Mouse (Mus musculus) layer of hippocampus, adult 8-10 months (tissue): ENCODE results near the gene Slc15a1. TPM values are rescaled to one million over a fixed set of nuclear protein-coding genes. Genes with fewer than 3 reads are reported as not detected.

ENCODE experiments used
- DNase-seq, 2 experiments: peaks; one replicate each; pipeline ENCODE4 v3.0.0; 2022; ENCODE audit warnings: low spot score in 2 of 2
- total RNA-seq, 4 experiments: library from RNA; stranded (reverse); gene quantifications; 2 replicates each; pipeline ENCODE4 v1.2.4; 2022

Gene Slc15a1
- total RNA-seq, 4 experiments from 2014 or later, result not detected

DNA sequence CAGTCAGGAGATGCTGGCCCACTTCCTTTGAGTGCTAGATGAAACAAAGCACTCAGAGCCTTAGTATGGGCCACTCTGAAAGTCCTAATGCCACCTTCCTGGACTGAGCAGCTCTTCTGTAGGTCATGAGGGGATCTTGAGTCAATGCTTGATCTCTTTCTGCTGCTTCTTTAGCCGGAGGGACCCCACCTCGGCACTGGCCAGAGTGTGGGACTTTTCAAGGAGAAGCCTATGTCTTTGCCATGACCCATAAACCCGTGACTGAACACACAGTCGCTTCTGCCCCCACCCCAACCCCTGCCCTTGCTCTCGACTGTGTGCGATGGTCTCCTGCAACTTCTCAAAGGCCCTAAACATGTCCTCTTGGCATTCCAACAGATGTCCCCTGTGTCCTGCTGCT lies 52.8 kb downstream of the Slc15a1 start:
- DNase-seq, result no peak

DNA sequence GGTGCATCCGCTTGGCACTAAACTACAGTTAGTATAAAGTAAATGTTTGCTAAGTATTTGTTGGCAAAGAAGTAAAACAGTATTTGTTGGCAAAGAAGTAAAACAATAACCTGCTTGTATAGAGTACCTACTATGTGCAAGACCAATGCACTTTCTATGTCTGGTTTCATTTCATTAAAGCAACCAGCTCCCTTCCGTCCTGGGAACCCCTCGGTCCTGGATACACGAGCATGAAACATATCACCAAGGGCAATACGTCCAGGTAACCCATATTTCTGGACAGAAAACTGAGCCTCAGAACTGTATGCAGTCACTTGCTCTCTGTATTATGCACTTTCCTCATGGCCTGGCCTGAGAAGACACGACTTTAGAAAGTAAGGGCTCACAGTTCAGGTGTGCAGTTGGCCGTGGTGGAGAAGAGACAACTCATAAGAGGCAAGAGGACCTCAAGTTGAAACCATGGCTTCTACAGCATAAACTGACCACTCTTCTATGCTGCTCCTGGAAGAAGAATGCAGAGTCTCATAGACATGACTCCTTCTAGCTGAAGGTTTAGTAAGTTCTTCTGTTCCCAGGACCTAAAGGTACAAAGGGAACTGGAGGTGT lies 53.5 kb downstream of the Slc15a1 start:
- no peak for DNase-seq

DNA sequence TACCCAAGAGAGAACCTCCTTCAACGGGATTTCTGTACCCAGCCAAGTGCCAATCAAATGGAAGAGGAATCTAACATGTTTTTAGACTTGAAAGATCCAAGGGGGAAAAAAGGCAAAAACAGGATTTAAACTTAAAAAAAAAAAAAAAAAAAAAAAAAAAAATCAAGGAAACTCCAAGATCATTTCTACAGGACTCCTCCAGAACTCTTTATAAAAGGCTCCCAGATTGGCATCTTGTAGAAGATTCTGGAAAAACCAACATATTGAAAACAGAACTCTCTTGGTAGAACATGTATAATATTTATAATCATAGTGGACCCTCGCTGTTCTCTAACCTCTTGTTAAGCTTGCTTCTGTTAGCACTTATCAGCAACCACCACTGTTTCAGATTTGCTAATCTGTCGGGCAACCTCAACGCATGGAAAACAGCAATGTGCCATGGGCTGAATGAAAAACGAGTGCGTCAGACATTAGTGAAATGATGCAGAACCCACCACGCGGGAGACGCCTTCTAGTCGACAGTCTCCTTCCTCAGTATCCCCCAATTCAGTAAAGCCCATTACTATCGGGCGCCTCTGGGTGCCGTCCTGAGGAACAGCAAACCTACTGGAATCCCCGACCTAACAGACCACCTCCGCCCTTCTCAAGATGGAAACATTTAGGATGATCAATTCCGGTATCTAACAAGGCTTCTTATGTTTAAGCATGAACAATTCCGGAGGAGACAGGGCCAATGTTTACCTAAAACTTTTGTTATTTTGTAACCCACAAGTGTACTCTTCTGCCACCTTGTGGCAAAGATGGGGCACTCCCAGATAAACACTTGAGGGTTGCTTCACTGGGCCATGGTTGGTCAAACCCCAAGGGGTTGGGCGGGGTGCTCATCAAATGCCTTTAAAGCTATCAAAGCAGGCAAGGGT lies 54.3 kb downstream of the Slc15a1 start:
- peak in 1 of 2 experiments; percentile 57 for DNase-seq

DNA sequence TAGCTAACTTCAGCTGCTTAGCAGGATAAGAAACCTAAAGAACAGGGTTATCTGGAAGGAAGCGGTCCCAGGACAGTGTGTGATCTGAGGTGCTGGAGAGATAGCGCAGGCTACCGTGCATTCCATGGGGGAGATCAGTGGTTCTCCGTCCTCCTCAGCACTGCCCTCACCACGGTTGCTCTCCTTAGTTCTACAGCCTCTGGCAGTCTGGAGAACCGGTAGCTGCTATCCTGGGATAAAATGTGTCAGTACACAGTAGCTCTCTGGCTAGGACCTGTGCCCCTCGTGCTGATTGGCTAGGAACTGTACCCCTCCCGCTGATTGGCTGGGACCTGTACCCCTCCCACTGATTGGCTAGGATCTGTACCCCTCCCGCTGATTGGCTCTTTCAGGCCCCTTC lies 58.1 kb downstream of the Slc15a1 start:
- no peak for DNase-seq

DNA sequence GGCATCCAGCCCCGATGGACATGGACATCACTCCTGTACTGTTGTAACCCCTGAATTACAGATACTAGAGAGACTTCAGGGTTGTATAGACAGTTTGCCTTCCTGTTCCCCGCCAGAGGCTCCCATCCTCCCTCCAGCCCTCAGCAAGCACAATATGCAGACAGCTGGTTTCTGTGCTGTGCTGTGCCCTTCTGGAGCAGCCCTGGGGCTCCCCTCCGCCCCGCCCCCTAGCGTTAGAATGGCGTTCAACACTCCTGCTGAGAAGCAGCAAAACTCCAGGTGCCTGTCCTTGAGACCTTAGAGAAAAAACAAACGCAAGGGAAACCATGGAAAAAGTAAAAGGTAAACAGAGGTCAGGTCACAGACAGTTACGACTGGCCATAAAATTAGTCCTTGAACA lies 59.9 kb downstream of the Slc15a1 start:
- no peak for DNase-seq

DNA sequence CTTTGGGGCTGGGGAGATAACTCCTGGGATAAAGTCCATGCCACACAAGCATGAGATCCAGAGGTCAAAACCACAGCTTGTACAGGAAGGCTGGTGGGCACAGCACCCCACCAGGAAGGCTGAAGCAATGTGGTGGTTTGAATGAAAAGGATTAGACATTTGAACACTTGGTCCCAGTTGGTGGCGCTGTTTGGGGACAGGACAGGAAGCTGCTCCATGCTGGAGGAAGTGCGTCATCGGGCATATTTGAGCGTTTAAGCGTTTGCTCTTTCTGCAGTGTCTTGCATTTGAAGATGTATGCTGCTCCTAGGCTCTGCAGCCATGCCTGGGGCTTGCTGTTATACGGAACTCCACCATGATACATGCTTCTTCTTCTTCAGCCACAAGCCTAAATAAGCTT lies 64.2 kb downstream of the Slc15a1 start:
- no peak for DNase-seq

DNA sequence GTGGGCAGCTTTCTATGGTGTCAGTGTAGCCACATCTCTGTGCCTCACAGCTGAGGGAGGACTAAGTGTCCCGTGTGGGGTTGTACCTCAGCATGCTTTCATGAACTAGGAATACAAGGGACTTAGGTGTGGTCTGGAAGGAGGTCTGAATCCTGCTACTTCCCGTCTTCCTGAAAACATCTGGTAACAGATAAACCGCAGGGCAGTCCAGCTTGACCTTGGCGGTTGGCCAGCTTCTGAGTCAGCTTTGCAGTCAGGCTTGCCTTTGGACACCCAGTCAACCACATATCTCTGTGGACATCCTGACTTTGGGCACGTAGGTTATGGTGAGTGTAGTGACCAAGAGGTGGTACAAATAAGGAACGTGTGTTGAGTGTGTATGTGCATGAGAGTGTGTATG lies 68.0 kb downstream of the Slc15a1 start:
- DNase-seq, result no peak

DNA sequence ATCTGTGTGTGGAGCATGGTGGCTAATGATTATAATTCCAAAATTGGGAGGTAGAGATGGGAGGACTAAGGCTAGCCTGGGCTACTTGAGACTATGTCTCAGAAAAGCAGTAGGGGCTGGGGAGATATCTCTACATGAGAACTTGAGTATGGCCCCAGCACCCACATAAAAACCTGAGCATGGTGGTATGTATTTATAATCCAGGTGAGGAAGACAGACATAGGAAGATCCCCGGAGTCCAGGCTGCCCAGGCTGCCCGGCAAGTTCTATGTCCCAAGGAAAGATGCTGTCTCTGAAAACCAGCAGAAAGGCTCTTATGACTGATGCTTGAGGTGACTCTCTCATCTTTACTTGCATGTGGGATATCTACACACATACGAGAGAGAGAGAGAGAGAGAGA lies 68.6 kb downstream of the Slc15a1 start:
- no peak for DNase-seq

DNA sequence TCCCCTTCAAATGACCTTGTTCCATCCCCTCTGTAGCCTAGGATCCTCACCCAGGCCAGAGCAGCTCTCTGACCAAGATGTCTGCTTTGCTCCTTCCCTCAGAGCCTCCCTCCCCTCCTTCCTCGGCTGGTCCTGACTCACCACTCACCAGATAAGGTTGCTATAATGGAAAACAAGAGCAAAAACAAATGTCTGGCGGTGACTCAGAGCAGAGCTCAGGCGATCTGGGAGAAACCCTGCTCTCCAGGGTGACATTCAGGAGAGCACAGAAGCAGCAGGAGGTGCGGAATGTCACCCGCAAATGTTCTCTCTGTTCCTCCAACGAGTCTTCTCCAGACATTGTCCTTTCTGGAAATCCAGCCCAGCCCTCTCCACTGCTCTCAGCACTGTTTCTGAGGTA lies 69.3 kb downstream of the Slc15a1 start:
- DNase-seq, result no peak

DNA sequence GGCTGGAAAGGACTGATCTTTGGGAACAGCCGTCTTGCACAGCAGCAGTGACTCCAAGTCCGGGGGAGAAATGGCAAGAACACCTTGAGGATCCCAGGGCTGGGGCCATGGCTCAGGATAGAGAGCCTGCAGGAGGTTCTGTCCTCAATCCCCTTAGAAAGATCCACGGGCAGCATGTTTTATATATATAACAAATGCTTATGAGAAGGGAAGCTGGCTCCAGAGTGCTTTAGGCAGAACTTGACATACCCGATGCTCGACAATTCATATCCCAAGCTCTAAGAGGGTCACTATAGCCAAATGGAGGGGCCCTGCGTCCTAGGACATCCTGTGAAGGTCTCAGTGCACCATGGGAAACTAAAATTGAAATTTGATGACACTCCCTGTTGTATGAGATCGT lies 73.8 kb downstream of the Slc15a1 start:
- no peak for DNase-seq

DNA sequence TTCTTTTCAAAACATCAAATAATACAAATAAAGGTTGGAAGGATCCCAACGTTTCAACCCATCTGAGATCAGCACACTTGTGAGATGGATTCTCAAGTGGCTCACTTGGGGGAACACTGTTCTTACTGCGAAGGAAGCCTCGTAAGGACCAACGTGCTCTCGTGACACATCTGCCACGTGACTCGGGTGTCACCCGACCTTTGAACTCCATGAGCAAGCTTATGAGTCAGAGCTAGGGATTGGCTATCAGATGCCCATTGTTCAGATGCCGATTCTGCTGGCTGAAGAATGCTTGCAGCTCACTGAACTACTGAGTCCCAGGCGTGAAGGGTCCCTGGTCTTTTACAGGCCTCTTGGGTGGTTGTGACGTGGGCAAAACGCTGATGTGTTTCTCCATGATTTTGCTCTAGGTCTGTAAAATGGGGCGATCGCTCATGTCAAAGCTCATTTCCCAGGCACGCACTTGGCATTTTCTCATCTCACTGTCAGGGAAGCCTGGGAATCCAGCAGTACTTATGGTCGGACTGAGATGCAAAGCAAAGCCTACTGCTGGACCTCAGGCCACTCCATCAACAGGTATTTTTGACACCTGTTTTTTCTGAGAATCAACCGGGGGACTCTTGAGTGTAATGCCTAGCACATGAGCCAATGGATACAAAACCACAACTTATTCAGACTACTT lies 75.1 kb downstream of the Slc15a1 start:
- no peak for DNase-seq

DNA sequence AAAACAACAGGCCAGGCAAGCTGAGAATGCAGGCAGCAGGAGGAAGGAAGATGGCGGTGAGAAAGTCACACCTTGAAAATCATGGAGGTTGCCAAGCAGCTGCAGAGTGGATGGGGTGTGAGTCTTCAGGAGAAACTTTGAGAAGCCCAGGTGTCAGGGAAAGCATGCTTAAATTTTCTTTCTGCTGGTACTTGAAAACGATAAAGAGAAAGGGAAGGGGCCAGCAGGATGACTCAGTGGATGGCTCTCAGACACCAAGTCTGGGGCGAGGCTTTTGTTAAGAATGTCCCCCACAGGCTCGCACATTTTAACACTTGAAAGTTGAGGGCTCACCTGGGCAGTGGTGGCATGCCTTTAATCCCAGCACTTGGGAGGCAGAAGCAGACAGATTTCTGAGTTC lies 76.9 kb downstream of the Slc15a1 start:
- no peak for DNase-seq

DNA sequence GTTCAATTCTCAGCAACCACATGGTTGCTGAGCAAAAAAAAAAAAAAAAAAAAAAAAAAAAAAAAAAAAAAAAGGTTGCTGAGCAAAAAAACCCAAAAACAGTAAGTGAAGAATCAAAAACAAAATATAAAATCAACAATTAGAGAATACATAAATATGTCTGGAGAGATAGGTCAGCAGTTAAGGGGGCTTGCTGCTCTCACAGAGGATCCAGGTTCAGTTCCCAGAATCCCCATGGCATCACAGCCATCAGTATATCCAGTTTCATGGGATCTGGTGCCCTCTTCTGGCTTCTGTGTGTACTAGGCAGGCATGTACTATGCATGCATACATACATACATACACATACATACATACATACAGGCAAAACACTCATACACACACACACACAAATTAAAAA lies 78.3 kb downstream of the Slc15a1 start:
- DNase-seq, result no peak

DNA sequence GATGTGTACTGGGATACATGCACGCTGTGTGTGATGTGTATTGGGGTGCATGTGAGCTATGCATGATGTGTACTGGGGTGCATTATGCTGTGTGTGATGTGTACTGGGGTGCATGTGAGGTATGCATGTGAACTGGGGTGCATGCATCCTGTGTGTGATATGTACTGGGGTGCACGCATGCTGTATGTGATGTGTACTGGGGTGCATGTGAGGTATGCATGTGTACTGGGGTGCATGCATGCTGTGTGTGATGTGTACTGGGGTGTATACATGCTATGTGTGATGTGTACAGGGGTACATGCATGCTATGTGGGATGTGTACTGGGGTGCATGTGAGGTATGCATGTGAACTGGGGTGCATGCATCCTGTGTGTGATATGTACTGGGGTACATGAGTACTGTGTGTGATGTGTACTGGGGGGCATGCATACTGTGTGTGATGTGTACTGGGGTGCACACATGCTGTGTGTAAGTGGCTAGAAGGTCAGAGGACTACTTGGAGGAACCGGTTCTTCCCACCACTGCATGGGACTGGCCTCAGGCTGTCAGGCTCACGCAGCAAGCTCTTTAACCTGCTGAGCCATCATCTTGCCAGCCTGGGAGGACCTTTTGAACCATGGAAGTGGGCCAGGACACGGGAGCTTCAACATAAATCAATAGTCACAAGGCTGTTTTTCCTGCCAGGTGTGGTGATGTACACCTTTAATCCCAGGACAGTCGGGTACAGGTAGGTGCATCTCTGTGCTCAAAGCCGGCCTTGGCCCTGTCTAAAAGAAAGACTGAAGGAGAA lies 79.9 kb downstream of the Slc15a1 start:
- DNase-seq, result no peak

DNA sequence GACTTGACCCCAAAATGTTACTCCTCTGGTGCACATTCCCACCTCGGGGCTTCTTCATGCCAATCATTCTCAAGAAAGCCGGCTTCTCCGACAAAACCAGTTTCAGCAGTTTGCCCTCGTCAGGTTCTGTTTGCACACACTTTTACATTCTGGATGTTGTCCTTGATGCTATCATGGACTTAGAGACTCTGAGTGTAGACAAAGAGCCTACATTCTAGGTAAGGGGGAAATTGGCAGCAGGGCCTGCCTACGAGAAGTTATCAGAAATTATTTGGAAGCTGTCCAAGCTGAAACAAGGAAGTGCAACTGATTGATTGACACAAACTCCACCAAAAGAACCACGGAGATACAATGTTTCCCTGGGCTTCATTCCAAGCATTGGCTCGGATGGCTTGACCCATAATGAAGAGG lies 81.7 kb downstream of the Slc15a1 start:
- DNase-seq, result no peak

DNA sequence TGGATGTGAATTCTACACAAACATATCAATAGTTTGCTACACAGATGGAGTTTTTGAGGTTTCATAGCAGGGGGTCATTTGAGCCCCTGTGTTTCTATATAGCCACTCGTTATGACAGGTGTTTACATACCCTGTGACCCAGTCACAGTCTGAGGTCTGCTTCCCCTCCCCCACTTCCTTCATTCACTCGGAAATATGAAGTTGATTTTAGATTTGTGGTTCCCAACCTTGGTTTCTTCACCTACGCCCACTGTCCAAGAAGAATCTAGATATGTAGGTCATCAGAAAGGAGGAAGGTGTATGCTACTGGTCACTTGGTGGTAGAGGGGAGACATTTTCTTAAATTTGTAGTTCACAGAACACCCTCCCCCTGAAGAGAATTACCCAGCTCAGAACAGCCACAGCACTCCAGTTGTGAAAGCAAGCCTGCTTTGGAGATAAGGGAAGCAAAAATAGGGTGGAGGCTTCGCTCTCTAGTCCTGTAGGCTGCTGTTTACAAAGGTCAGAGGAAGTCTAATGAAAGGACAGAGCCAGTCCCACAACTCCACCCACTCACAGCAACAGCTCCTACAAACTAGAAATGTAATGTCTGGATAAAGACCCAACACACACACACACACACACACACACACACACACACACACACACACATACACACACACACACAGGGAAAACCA lies 82.2 kb downstream of the Slc15a1 start:
- no peak for DNase-seq

DNA sequence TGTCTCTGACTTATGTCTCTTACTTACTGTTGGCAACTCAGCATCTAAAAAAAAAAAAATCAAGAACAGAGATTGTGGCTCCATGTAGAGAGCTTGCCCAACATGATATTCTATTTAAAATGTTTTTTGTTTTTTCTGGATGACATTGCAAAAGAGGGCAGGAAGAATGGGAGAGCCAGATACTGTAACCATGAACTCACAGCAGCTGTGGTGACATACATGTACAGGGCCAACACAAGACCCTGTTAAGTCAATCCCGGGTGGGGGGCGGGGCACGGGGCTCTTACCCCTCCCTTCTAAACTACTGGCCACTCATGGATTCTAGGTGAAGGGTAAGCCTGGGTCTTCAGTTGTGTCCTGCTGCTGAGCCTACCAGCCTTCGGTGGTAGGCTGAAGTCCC lies 83.1 kb downstream of the Slc15a1 start:
- no peak for DNase-seq

DNA sequence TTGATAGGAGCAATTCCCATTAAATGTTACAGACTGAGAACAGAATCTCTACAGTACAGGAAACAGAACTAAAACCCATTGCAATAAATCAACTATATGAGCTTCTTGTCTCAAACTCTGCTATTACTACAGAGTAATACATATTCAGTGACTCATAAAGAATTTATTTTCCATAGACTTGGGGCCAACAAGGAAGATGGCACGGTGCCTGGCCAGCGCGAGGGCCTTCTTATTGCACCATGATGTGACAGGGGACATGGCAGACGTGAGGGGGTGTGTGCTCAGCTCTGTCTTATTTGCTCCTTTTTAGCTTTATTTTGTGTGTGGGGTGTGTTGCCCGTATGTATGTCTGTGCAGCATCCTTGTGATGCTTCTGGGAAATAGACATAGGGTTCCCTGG lies 87.5 kb downstream of the Slc15a1 start:
- DNase-seq, result peak in 1 of 2 experiments; percentile 6

DNA sequence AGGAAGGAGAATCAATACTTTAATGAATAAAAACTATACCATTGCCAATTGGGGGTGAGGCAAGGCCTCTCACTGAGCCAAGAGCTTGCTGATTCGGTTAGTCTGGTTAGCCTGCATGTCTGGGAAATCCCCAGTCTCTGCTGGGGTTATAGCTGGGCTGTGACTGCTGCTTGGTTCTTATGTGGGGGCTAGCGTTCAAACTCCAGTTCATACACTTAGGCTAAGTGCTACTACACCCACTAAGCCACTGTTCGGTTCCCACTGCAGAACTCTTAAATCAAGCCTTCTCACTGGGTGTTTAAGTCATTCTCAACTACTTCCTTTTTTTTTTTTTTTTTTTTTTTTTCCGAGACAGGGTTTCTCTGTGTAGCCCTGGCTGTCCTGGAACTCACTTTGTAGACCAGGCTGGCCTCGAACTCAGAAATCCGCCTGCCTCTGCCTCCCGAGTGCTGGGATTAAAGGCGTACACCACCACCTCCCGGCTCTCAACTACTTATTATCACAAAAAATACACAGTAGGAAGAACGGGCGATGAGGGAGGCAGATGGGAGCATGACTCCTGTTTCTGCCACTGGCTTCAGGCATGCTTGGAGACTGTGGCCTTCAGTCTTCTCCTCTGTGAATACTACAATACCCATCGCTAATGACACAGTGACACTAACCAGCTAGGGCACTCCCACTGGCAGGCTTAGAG lies 88.3 kb downstream of the Slc15a1 start:
- no peak for DNase-seq

DNA sequence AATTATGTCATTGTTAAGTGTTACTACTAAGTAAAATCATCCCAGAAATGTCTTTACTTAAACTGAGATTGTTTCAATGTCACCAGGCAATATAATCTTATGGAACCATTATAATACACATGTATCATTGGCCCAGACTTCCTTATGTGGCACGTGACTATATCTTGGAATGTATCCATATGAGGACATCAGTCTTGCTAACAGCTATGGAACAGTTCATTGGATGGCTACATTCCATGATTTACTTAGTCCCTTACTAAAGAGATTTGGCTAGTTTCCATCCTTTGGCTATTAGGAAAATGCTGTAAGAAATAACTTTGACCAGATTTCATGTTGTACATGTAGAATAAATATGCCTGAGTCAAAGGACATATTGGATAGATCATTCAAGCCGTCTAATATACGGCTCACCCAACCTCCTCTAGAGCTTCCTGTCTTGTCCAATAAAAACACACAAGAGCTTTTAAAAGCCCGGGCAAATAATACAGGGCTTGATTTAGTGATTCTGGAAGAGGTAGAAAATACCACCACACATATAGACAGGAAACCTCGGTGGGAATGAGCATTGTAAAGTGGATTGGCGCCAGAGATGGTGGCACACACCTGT lies 90.3 kb downstream of the Slc15a1 start:
- no peak for DNase-seq
